Mouse (Mus musculus): ENCODE measurements at regions not wholly inside any gene's neighbourhood (a gene's known extent, or its start where the extent isn't known, plus 50 kb on each side); places are given as distances from the start of the nearest gene placed in this dataset.

DNA sequence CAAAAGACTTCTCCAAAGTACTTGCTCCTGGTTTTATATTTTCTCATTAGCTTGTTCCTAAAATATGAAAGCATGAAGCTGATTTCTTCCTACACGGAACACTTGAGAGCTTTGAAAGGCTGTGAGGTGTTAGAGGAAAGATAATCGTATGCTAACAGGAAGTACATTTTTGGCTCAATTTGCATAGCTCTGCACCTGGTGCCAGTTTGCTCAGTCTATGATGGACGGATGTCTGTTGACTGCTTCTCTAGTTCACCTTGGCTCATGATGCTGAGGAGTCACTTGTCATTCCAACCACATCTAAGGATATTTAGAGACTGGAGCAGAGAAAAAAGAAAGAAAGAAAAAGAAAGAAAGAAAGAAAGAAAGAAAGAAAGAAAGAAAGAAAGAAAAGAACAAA lies 882.5 kb downstream of the Stpg2 start:
- TF ChIP-seq CTCF (IDR thresholded peaks at IDR 0.05; ENCODE audit: low read depth, low read length), result no peak
- no peak for TF ChIP-seq POLR2AphosphoS5 (IDR thresholded peaks at IDR 0.05; ENCODE audit: insufficient replicate concordance, low read depth, low read length)
- TF ChIP-seq GATA1 (IDR thresholded peaks at IDR 0.05; ENCODE audit: borderline replicate concordance, low read length), result no peak

Measured in G1E (cell line).